Mouse (Mus musculus) cortical plate, adult 2 months (tissue): ENCODE measurements around the gene Stx11.

Source experiments
- CTCF ChIP-seq: fragments of 200-500 bp; IDR thresholded peaks from 2 replicates; pipeline ENCODE4 v1.5.1; 2011; ENCODE audit warnings: mild to moderate bottlenecking, control low read depth, low read length; ENCODE audit not compliant: insufficient read depth; ENCODE audit errors: extremely low read depth
- POLR2A ChIP-seq: fragments of 200-500 bp; IDR thresholded peaks from 2 replicates; pipeline ENCODE4 v1.6.1; 2011; ENCODE audit warnings: mild to moderate bottlenecking, low read length, control low read depth; ENCODE audit not compliant: insufficient read depth; ENCODE audit errors: extremely low read depth

GRCm38 (mm10) chr10:12935575-12935974, 28.5 kb downstream of the Stx11 start:
- TF ChIP-seq CTCF (no peak), POLR2A (no peak)
